Mouse (Mus musculus) neural tube, embryonic 13.5 days (tissue): ENCODE results near the gene Mrpl33. TPM values are rescaled to one million over a fixed set of nuclear protein-coding genes. Genes with fewer than 3 reads are reported as not detected.

Source experiments
- ATAC-seq: fragments of 200-750 bp; cut with Nextera tagmentation; 2 replicates; pipeline ENCODE4 v1.8.0; 2017; ENCODE audit warnings: low read depth, mild to moderate bottlenecking, moderate TSS enrichment, moderate library complexity
- H3K27ac ChIP-seq: fragments of 300-500 bp; sonication (generic); replicated peaks from 2 replicates; pipeline ENCODE4 v1.5.1; 2015; ENCODE audit warnings: moderate library complexity, mild to moderate bottlenecking, inconsistent platforms
- H3K27me3 ChIP-seq: fragments of 300-500 bp; sonication (generic); 2 replicates; pipeline ENCODE4 v1.6.1; 2015; ENCODE audit warnings: mild to moderate bottlenecking, inconsistent platforms
- H3K36me3 ChIP-seq: fragments of 300-500 bp; sonication (generic); 2 replicates; pipeline ENCODE4 v1.6.1; 2015; ENCODE audit warnings: mild to moderate bottlenecking, inconsistent platforms
- H3K4me1 ChIP-seq: fragments of 300-500 bp; sonication (generic); replicated peaks from 2 replicates; pipeline ENCODE4 v1.6.1; 2015; ENCODE audit warnings: inconsistent platforms
- H3K4me2 ChIP-seq: fragments of 300-500 bp; sonication (generic); 2 replicates; pipeline ENCODE4 v1.6.1; 2015; ENCODE audit warnings: inconsistent platforms, mild to moderate bottlenecking, moderate library complexity
- H3K4me3 ChIP-seq: fragments of 300-500 bp; sonication (generic); 2 replicates; pipeline ENCODE4 v1.5.1; 2015; ENCODE audit warnings: mild to moderate bottlenecking, inconsistent platforms
- H3K9ac ChIP-seq: fragments of 300-500 bp; sonication (generic); 2 replicates; pipeline ENCODE4 v1.6.1; 2015; ENCODE audit warnings: moderate library complexity, mild to moderate bottlenecking, inconsistent platforms
- H3K9me3 ChIP-seq: fragments of 300-500 bp; sonication (generic); 2 replicates; pipeline ENCODE4 v1.6.1; 2016; ENCODE audit warnings: inconsistent platforms
- WGBS: fragments of 180-500 bp; shearing (Covaris S2); methylation state at CpG from one replicate; pipeline ENCODE4 v1.1.7; 2015; 5-methylcytosine and 5-hydroxymethylcytosine counted together
- microRNA-seq: library from miRNA; unstranded; fragments of <30 nt; microRNA quantifications from one replicate; pipeline ENCODE4, GENCODE M21; 2016
- polyA plus RNA-seq: library from polyadenylated mRNA; unstranded; fragments of >200 nt; fragmentation: Nextera tagmentation; extraction: Ambion mirVana; gene quantifications from 2 replicates; pipeline ENCODE4 v1.2.1, GENCODE M21; 2015

Gene Mrpl33
- polyA plus RNA-seq, 1 experiment from 2014 or later: 201 TPM

GRCm38 (mm10) chr5:31713841-31714264 lies 117.1 kb downstream of the Mrpl33 start:
- H3K4me1 ChIP-seq: no peaks in the 10 kb centered on the region
- H3K9me3 ChIP-seq: no peaks in the 10 kb centered on the region
- H3K4me3 ChIP-seq: no peak overlapping the region
- no peaks in the 10 kb centered on the region for H3K36me3 ChIP-seq
- WGBS: 79% methylated on average over 5 of the region's 5 CpGs
- no peak overlapping the region for H3K4me2 ChIP-seq
- no peak for ATAC-seq
- no peaks in the 10 kb centered on the region for H3K27me3 ChIP-seq
- H3K27ac ChIP-seq: no peak overlapping the region
- no peak overlapping the region for H3K9ac ChIP-seq

Small RNA genes within 50 kb of the gene (microRNA-seq; reads per million reads assigned to microRNA genes)
- gene Mir3473e: not detected

Other genes starting within 250 kb of the Mrpl33 start
- 103 and 109 TPM in 2 replicates for gene Zfp512, start 144.5 kb upstream of the Mrpl33 start, polyA plus RNA-seq
- not detected in 2 replicates for gene 4930548H24Rik, start 111.2 kb upstream of the Mrpl33 start, polyA plus RNA-seq
- gene Gpn1, start 102.2 kb upstream of the Mrpl33 start, polyA plus RNA-seq: 68.5 and 76.7 TPM in 2 replicates
- 32.0 and 39.7 TPM in 2 replicates for gene Slc4a1ap, start 69.9 kb upstream of the Mrpl33 start, polyA plus RNA-seq
- 27.0 and 27.5 TPM in 2 replicates for gene Supt7l, start 69.1 kb upstream of the Mrpl33 start, polyA plus RNA-seq
- 3.5 and 3.8 TPM in 2 replicates for gene Rbks, start 100.7 kb downstream of the Mrpl33 start, polyA plus RNA-seq
- 52.1 and 54.4 TPM in 2 replicates for gene Babam2, start 100.7 kb downstream of the Mrpl33 start, polyA plus RNA-seq